Mouse (Mus musculus) CH12.LX (cell line): Measurements from ENCODE around the gene Gm10197.
A peak's percentile ranks its signal among the peaks of the same experiment; 100 is the strongest.

Experiments used
- CHD1 ChIP-seq: IDR thresholded peaks from 2 replicates; pipeline ENCODE4 v1.6.1; 2012; ENCODE audit warnings: low read depth, low read length, improper control_type of control experiment, inconsistent platforms
- CTCF ChIP-seq, 2 experiments: IDR thresholded peaks in 1 of 2; conservative IDR thresholded peaks in 1 of 2; 2 replicates each; pipeline ENCODE4 v1.5.1; 2011 to 2012; ENCODE audit warnings: low read depth in 2 of 2, low read length in 2 of 2, improper control_type of control experiment in 1 of 2, inconsistent platforms in 1 of 2, mild to moderate bottlenecking in 1 of 2, moderate library complexity in 1 of 2
- E2F4 ChIP-seq: IDR thresholded peaks from 2 replicates; pipeline ENCODE4 v1.6.1; 2011; ENCODE audit warnings: low read depth, low read length, improper control_type of control experiment; ENCODE audit not compliant: insufficient replicate concordance
- EP300 ChIP-seq: IDR thresholded peaks from 2 replicates; pipeline ENCODE4 v1.6.1; 2011; ENCODE audit warnings: low read length, improper control_type of control experiment
- HCFC1 ChIP-seq: IDR thresholded peaks from 2 replicates; pipeline ENCODE4 v1.6.1; 2012; ENCODE audit warnings: low read depth, mild to moderate bottlenecking, inconsistent platforms, low read length, improper control_type of control experiment
- NELFE ChIP-seq: IDR thresholded peaks from 2 replicates; pipeline ENCODE4 v1.6.1; 2011; ENCODE audit warnings: low read depth, low read length, improper control_type of control experiment
- POLR2A ChIP-seq: IDR thresholded peaks from 2 replicates; pipeline ENCODE4 v1.6.1; 2011; ENCODE audit warnings: low read depth, mild to moderate bottlenecking, improper control_type of control experiment, low read length
- ZMIZ1 ChIP-seq: IDR thresholded peaks from 2 replicates; pipeline ENCODE4 v1.6.1; 2012; ENCODE audit warnings: low read depth, mild to moderate bottlenecking, inconsistent platforms, low read length, improper control_type of control experiment
- ZNF384 ChIP-seq: IDR thresholded peaks from 2 replicates; pipeline ENCODE4 v1.6.1; 2012; ENCODE audit warnings: low read depth, low read length, improper control_type of control experiment, inconsistent platforms

GRCm38 (mm10) chr19:53389417-53389816 lies 17.9 kb upstream of the Gm10197 start:
- TF ChIP-seq ZMIZ1, result no peak
- TF ChIP-seq HCFC1, result no peak
- TF ChIP-seq CTCF (conservative IDR thresholded peaks at IDR 0.05 in 1 of 2, IDR thresholded peaks at IDR 0.05 in 1 of 2; ENCODE audit: low read depth in 2 of 2, low read length in 2 of 2), result no peak
- 0 out of 2 replicates have a peak, but pooled peaks have one; percentile 65 for TF ChIP-seq CHD1
- TF ChIP-seq POLR2A, result no peak
- TF ChIP-seq ZNF384, result no peak
- TF ChIP-seq EP300, result no peak
- TF ChIP-seq NELFE, result no peak
- no peak for TF ChIP-seq E2F4
